Mouse (Mus musculus) kidney, embryonic 14.5 days (tissue): ENCODE data around the gene Mycn. TPM values are rescaled to one million over a fixed set of nuclear protein-coding genes. Genes with fewer than 3 reads are reported as not detected.

Experiments used
- ATAC-seq: fragments of 200-750 bp; cut with Nextera tagmentation; 2 replicates; pipeline ENCODE4 v1.8.0; 2017; ENCODE audit warnings: moderate number of reproducible peaks, mild to moderate bottlenecking, moderate TSS enrichment, moderate library complexity; ENCODE audit not compliant: low FRiP score, low TSS enrichment
- H3K27ac ChIP-seq: fragments of 300-500 bp; sonication (generic); 2 replicates; pipeline ENCODE4 v1.5.1; 2014; ENCODE audit warnings: low read depth, mild to moderate bottlenecking, low read length, moderate library complexity, mixed read lengths
- H3K27me3 ChIP-seq: fragments of 300-500 bp; sonication (generic); 2 replicates; pipeline ENCODE4 v1.6.1; 2014; ENCODE audit warnings: mild to moderate bottlenecking, low read length; ENCODE audit not compliant: control insufficient read depth, insufficient read depth
- H3K36me3 ChIP-seq: fragments of 300-500 bp; sonication (generic); 2 replicates; pipeline ENCODE4 v1.6.1; 2014; ENCODE audit warnings: low read length, mixed read lengths; ENCODE audit not compliant: control insufficient read depth, insufficient read depth
- H3K4me1 ChIP-seq: fragments of 300-500 bp; sonication (generic); 2 replicates; pipeline ENCODE4 v1.6.1; 2014; ENCODE audit warnings: low read length, mixed read lengths; ENCODE audit not compliant: control insufficient read depth, insufficient read depth
- H3K4me2 ChIP-seq: fragments of 300-500 bp; sonication (generic); replicated peaks from 2 replicates; pipeline ENCODE4 v1.6.1; 2014; ENCODE audit warnings: low read depth, mild to moderate bottlenecking, low read length
- H3K4me3 ChIP-seq: fragments of 300-500 bp; sonication (generic); 2 replicates; pipeline ENCODE4 v1.5.1; 2014; ENCODE audit warnings: mild to moderate bottlenecking, low read length
- H3K9ac ChIP-seq: fragments of 300-500 bp; sonication (generic); 2 replicates; pipeline ENCODE4 v1.6.1; 2014; ENCODE audit warnings: low read depth, mild to moderate bottlenecking, low read length, moderate library complexity
- H3K9me3 ChIP-seq: fragments of 300-500 bp; sonication (generic); 2 replicates; pipeline ENCODE4 v1.6.1; 2016; ENCODE audit warnings: low read length; ENCODE audit not compliant: control insufficient read depth
- WGBS: fragments of 180-500 bp; shearing (Covaris S2); extraction: QIAGEN DNeasy Blood & Tissue Kit; methylation state at CpG from one replicate; pipeline ENCODE4 v1.1.7; 2014; 5-methylcytosine and 5-hydroxymethylcytosine counted together
- polyA plus RNA-seq: library from polyadenylated mRNA; unstranded; fragments of >200 nt; fragmentation: Nextera tagmentation; extraction: Ambion mirVana; gene quantifications from 2 replicates; pipeline ENCODE4 v1.2.1, GENCODE M21; 2014

Mycn gene
- polyA plus RNA-seq, 1 experiment from 2014 or later: 104 TPM

DNA sequence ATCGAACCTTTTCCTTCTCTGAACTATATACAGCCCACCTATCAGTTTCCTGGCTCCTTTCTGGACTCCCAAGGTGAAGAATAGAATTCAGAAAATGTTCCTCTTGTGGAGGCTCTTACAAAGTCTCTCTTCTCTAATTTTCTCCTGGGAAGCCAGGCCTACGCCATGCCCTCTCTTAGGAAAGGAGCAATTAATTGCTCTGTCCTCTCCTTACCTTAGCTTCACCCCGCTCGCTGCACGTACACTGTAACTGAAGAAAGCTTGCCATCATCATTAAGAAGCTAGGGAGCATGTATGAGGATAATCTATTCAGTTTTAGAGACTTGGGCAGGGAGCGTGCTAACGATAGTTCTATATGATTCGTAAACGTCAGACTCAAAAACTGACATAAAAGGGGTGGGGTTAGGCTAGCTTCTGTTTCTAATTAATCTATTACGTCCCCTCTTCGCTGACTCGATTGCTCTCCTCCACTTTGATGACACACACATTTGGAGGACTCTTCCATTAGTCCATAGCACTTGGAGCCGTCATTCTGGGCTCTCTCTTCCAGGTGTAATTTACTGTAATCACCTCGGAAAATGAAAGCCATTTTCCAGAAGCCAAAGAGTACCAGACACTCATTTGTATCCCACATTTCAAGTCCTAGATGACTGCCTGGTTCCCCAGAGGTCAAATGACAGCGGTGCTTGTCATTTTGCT is 55.4 kb downstream of the Mycn start:
- Histone ChIP-seq H3K9me3 (no peaks in the 10 kb centered on the region), H3K4me2 (no peak overlapping the region), H3K4me1 (no peaks in the 10 kb centered on the region), H3K4me3 (no peak overlapping the region), H3K27ac (no peak overlapping the region), H3K9ac (no peak overlapping the region), H3K27me3 (no peaks in the 10 kb centered on the region), H3K36me3 (no peaks in the 10 kb centered on the region)
- WGBS: 65% methylated on average over 15 of the region's 15 CpGs
- ATAC-seq: no peak
